8 mouse cellular contexts compared by ENCODE assay signal in genomic region chr4:107422176-107422575, GRCm38 (mm10). TPM values are rescaled to one million over a fixed set of nuclear protein-coding genes. Genes with fewer than 3 reads are reported as not detected.
DNase-seq lines count a peak whose midpoint lies in the region; ATAC-seq and TF ChIP-seq lines count a peak whose summit lies in the region.

No protein-coding gene starts in this region.

- H3K9me3 ChIP-seq in forebrain, embryonic 10.5 days = no peaks in the 10 kb centered on the region
- no peaks in the 10 kb centered on the region for H3K9me3 ChIP-seq in forebrain, embryonic 16.5 days (ENCODE audit: control insufficient read depth, low read length)
- no peaks in the 10 kb centered on the region for H3K9me3 ChIP-seq in heart, postnatal 0 days (replicated peaks; ENCODE audit: control insufficient read depth, low read length)
- no peaks in the 10 kb centered on the region for H3K9me3 ChIP-seq in liver, embryonic 13.5 days (replicated peaks)

- H3K4me1 ChIP-seq in forebrain, embryonic 10.5 days = peaks cover 10% of the 10 kb centered on the region
- peaks cover 4% of the 10 kb centered on the region; the same call in 1 of the 2 replicates for H3K4me1 ChIP-seq in forebrain, embryonic 16.5 days (replicated peaks; ENCODE audit: control insufficient read depth, insufficient read depth, low read length)
- H3K4me1 ChIP-seq in heart, postnatal 0 days (ENCODE audit: control insufficient read depth, insufficient read depth) = no peaks in the 10 kb centered on the region
- H3K4me1 ChIP-seq in liver, embryonic 13.5 days (replicated peaks) = peaks cover 15% of the 10 kb centered on the region

- WGBS in forebrain, embryonic 10.5 days = 21% methylated on average over 6 of the region's 6 CpGs
- 21% methylated on average over 6 of the region's 6 CpGs for whole genome bisulfite sequencing in forebrain, embryonic 16.5 days
- WGBS in heart, postnatal 0 days = 24% methylated on average over 6 of the region's 6 CpGs
- WGBS in liver, embryonic 13.5 days (ENCODE audit: insufficient replicate concordance) = 23% methylated on average over 6 of the region's 6 CpGs

- peaks cover 20% of the 10 kb centered on the region for H3K36me3 ChIP-seq in forebrain, embryonic 10.5 days (replicated peaks)
- peaks cover 2% of the 10 kb centered on the region; the same call in 1 of the 2 replicates for H3K36me3 ChIP-seq in forebrain, embryonic 16.5 days (ENCODE audit: control insufficient read depth, insufficient read depth)
- no peaks in the 10 kb centered on the region; the same call in 1 of the 2 replicates for H3K36me3 ChIP-seq in heart, postnatal 0 days (replicated peaks; ENCODE audit: control insufficient read depth, insufficient read depth, low read length)
- H3K36me3 ChIP-seq in liver, embryonic 13.5 days = peaks cover 15% of the 10 kb centered on the region

- H3K4me3 ChIP-seq in forebrain, embryonic 10.5 days = no peak overlapping the region; the same call in 1 of the 2 replicates
- H3K4me3 ChIP-seq in forebrain, embryonic 16.5 days (replicated peaks; ENCODE audit: low read length) = no peak overlapping the region
- H3K4me3 ChIP-seq in heart, postnatal 0 days (ENCODE audit: low read depth, low read length) = no peak overlapping the region
- peak overlapping the region; percentile 42 for H3K4me3 ChIP-seq in liver, embryonic 13.5 days (replicated peaks)

- TF ChIP-seq CTCF in heart, postnatal 0 days (IDR thresholded peaks at IDR 0.05; ENCODE audit: low read depth) = peak; percentile 70

- H3K4me2 ChIP-seq in forebrain, embryonic 16.5 days (ENCODE audit: low read length) = no peak overlapping the region
- no peak overlapping the region for H3K4me2 ChIP-seq in heart, postnatal 0 days (ENCODE audit: low read depth, low read length)
- H3K4me2 ChIP-seq in liver, embryonic 13.5 days = peak overlapping the region; percentile 69

- DNase-seq in forebrain, embryonic 10.5 days (ENCODE audit: extremely low spot score, low spot score) = peak; percentile 49
- peak; percentile 41 for DNase-seq in urinary bladder, postnatal 25 days (ENCODE audit: low spot score)
- no peak for DNase-seq in urinary bladder, adult 2 months (ENCODE audit: low spot score)
- peak; percentile 37 for DNase-seq in heart, postnatal 0 days (ENCODE audit: low spot score)
- DNase-seq in liver, embryonic 13.5 days = peak; percentile 4
- DNase-seq in frontal cortex, postnatal 14 days (ENCODE audit: low spot score in 2 of 2) = no peak
- no peak for DNase-seq in spleen, adult 12 weeks (ENCODE audit: low spot score)

- H3K9ac ChIP-seq in forebrain, embryonic 16.5 days (replicated peaks; ENCODE audit: low read depth, low read length) = no peak overlapping the region
- no peak overlapping the region for H3K9ac ChIP-seq in heart, postnatal 0 days (replicated peaks; ENCODE audit: low read depth, low read length)
- H3K9ac ChIP-seq in liver, embryonic 13.5 days = no peak overlapping the region

- peak overlapping the region; percentile 31; the same call in 1 of the 2 replicates for H3K27ac ChIP-seq in forebrain, embryonic 10.5 days
- no peak overlapping the region for H3K27ac ChIP-seq in forebrain, embryonic 16.5 days (ENCODE audit: low read length)
- H3K27ac ChIP-seq in heart, postnatal 0 days (ENCODE audit: low read depth) = no peak overlapping the region
- no peak overlapping the region for H3K27ac ChIP-seq in liver, embryonic 13.5 days

- H3K27me3 ChIP-seq in forebrain, embryonic 10.5 days (ENCODE audit: poor library complexity, severe bottlenecking) = no peaks in the 10 kb centered on the region
- no peaks in the 10 kb centered on the region; the same call in 1 of the 2 replicates for H3K27me3 ChIP-seq in forebrain, embryonic 16.5 days (replicated peaks; ENCODE audit: control insufficient read depth, insufficient read depth, low read length)
- H3K27me3 ChIP-seq in heart, postnatal 0 days (ENCODE audit: control insufficient read depth, insufficient read depth, low read length) = 0 out of 2 replicates have a peak, but pooled peaks cover 5% of the 10 kb centered on the region
- H3K27me3 ChIP-seq in liver, embryonic 13.5 days = 0 out of 2 replicates have a peak, but pooled peaks cover 2% of the 10 kb centered on the region

- no peak for TF ChIP-seq EP300 in heart, postnatal 0 days (IDR thresholded peaks at IDR 0.05; ENCODE audit: low read depth)

- ATAC-seq in forebrain, embryonic 16.5 days = no peak
- ATAC-seq in heart, postnatal 0 days (ENCODE audit: insufficient read depth, low read depth) = no peak
- no peak for ATAC-seq in liver, embryonic 13.5 days (ENCODE audit: low read depth)

RNA-seq across cellular contexts. Expression of gene Glis1, which starts 12.2 kb away (rescaled TPM):
- polyA plus RNA-seq in forebrain, embryonic 10.5 days (2016; fragmentation: Nextera tagmentation; extraction: Ambion mirVana) = 2.7 and 2.9 TPM in 2 replicates
- 1.1 TPM in 2 replicates for polyA plus RNA-seq in forebrain, embryonic 16.5 days (2015; fragmentation: Nextera tagmentation; extraction: Ambion mirVana)
- 0.12 and 0.43 TPM in 2 replicates for polyA plus RNA-seq in urinary bladder, adult 2 months (2012; rRNA removed)
- not detected in 2 replicates for total RNA-seq in heart, postnatal 0 days (2014; rRNA removed; ENCODE audit: low replicate concordance)
- 0.11 TPM in 1 of 2 replicates, not detected in the other for polyA plus RNA-seq in heart, postnatal 0 days (2015; fragmentation: Nextera tagmentation; extraction: Ambion mirVana)
- 0.34 and 0.69 TPM in 2 replicates for polyA plus RNA-seq in liver, embryonic 13.5 days (2015; fragmentation: Nextera tagmentation; extraction: Ambion mirVana)

RNA-seq across cellular contexts. Expression of gene Ndc1, which starts 54.6 kb away (rescaled TPM):
- polyA plus RNA-seq in forebrain, embryonic 10.5 days (2016; fragmentation: Nextera tagmentation; extraction: Ambion mirVana) = 55.3 and 62.2 TPM in 2 replicates
- polyA plus RNA-seq in forebrain, embryonic 16.5 days (2015; fragmentation: Nextera tagmentation; extraction: Ambion mirVana) = 19.9 and 21.9 TPM in 2 replicates
- polyA plus RNA-seq in urinary bladder, adult 2 months (2012; rRNA removed) = 5.2 and 5.6 TPM in 2 replicates
- 27.9 and 35.4 TPM in 2 replicates for total RNA-seq in heart, postnatal 0 days (2014; rRNA removed; ENCODE audit: low replicate concordance)
- polyA plus RNA-seq in heart, postnatal 0 days (2015; fragmentation: Nextera tagmentation; extraction: Ambion mirVana) = 8.3 and 8.8 TPM in 2 replicates
- polyA plus RNA-seq in liver, embryonic 13.5 days (2015; fragmentation: Nextera tagmentation; extraction: Ambion mirVana) = 18.5 and 24.0 TPM in 2 replicates

Comparison
In these comparisons a context has a peak if more than half of its experiments do, and no peak if none do; other contexts are left out.
1. DNase-seq: peak in forebrain, embryonic 10.5 days (single experiment), urinary bladder, postnatal 25 days (single experiment), heart, postnatal 0 days (single experiment) and liver, embryonic 13.5 days (single experiment); none in urinary bladder, adult 2 months (single experiment), frontal cortex, postnatal 14 days (0 of 2) and spleen, adult 12 weeks (single experiment).